Mouse (Mus musculus) brown adipose tissue, adult 24 weeks (tissue): Measurements from ENCODE around the gene Galnt5. TPM values are rescaled to one million over a fixed set of nuclear protein-coding genes. Genes with fewer than 3 reads are reported as not detected.

Source experiments
- H3K27ac ChIP-seq: fragments of 200-500 bp; replicated peaks from 2 replicates; pipeline ENCODE4 v1.5.1; 2012; ENCODE audit warnings: low read depth, mild to moderate bottlenecking, low read length
- H3K4me1 ChIP-seq: fragments of 200-500 bp; 2 replicates; pipeline ENCODE4 v1.6.1; 2012; ENCODE audit warnings: low read length, mixed read lengths; ENCODE audit not compliant: control insufficient read depth, insufficient read depth, insufficient read length
- H3K4me3 ChIP-seq: fragments of 200-500 bp; 2 replicates; pipeline ENCODE4 v1.5.1; 2012; ENCODE audit warnings: low read depth, mild to moderate bottlenecking, low read length, moderate library complexity; ENCODE audit not compliant: insufficient read depth
- polyA plus RNA-seq: library from polyadenylated mRNA; stranded (reverse); fragments of >200 nt; gene quantifications from 2 replicates; pipeline ENCODE4 v1.2.4, GENCODE M21; 2012; ENCODE audit not compliant: missing spikeins, insufficient read depth, insufficient read length

Galnt5 gene
- polyA plus RNA-seq = not detected in 2 replicates

DNA sequence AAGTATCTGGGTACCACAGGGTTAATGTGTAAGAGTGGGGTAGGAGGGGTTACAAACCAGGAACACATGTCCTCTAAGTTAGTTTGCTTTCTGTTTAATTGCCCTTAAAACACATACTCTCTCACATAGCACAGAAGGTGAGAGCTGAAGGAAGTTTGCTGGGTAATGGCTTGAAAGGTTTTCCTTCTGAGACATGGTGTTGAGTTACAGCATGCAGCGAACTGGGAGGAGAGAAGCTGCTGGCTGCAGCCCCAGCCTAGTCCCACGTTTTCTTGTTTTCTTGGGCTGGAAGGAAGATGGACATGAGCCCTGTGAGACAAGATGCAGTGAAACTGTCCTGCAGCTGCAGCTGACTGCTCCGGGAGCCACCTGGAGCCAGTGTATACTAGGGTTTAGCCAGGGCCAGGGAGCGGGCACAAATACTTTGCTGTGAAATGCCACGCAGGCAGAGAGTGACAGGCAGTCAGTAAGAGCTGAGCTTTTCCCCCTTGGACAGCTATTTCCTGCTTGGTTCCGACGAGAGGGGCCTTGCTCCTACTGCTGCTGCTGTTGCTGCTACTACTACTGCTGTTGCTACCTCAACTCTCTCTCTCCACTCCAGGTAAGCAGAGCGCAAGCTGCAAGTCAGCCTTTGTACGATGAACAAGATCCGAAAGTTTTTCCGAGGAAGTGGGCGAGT lies at the start of gene Galnt5:
Gene Galnt5, plus strand, starts transcription at position 133 of the 679 bp plus-strand sequence.
- H3K4me3 ChIP-seq = peak within 1 kb of the TSS; percentile 29
- H3K27ac ChIP-seq = no peak within 1 kb of the TSS
- no peaks in the 10 kb centered on the region for H3K4me1 ChIP-seq

DNA sequence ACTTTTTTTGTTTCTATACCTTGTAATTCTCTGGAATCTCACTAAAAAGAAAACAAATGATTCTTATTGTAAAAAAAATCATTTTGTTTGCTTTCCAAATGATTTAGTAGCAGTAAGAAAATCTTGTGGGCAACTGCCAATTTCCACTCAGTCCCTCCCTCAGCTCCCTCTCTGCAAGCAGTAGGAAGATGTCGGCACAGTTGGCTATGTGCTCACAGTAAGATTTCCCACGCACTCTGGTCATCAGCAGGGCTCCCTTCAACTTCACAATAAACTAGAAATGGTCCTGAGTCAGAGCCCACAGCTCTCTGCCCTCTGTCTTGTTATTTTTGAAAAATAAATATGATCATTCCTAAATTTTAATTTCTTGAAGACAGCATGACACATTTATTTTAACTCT lies 46.1 kb upstream of the Galnt5 start:
- Histone ChIP-seq H3K4me1 (no peaks in the 10 kb centered on the region), H3K4me3 (no peak overlapping the region), H3K27ac (no peak overlapping the region)

DNA sequence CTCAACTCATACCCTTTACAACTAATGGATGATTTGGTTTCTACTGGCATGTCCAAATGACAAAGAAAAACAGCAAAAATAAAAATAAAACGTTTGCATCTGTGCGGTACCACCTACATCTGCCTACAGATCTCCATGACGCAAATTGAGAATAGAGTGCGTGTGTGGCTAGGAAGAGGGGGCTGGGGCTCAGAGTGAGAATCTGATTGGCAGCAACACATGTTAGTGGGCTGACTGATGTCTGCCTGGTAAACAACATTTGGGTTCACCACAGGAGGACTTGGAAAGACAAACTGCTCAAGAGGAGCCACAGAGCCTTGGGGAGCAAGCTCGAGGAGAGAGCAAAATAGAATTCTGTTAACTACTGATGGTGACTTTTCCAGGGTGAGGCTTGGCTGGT lies 36.9 kb upstream of the Galnt5 start:
- no peak overlapping the region for H3K4me3 ChIP-seq
- no peaks in the 10 kb centered on the region for H3K4me1 ChIP-seq
- H3K27ac ChIP-seq = no peak overlapping the region

DNA sequence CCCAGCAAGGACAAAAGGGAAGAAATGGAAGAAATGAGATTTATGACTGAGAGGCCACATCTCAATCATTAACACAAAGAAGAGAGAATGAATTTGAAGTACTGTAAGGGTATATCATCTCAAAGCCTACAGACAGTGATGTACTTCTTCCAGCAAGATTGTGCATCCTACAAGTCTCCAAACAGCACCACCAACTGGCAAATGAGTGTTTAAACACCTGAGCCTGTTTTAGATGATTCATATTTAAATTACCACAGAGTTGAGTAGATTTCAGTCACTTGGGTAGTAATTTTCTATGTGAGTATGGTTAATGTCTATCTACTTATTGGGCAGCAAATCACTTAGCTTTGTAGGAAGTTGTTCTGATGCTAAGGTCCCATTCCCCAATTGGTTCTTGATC lies 15.4 kb upstream of the Galnt5 start:
- no peak overlapping the region for H3K4me3 ChIP-seq
- H3K4me1 ChIP-seq = no peaks in the 10 kb centered on the region
- no peak overlapping the region for H3K27ac ChIP-seq

DNA sequence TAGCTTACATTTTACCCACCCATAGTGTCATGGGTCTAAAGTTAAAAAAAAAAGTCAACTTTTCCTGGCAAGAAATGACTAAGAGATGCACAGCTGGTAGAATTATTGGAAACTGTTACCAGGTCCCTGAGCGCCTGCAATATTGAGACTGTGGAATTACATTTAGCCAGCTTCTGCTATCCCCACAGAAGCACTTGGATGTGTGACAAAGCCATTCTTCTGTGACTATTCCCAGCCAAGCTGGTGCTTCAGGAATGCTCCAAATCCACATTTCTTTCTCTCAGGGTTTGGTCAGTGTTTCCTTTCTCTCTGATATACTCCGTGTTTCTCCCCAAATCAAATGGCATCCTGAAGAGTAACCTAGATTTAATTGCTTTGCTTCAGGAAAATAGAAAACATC lies 6.6 kb upstream of the Galnt5 start:
- Histone ChIP-seq H3K27ac (no peak overlapping the region), H3K4me1 (no peaks in the 10 kb centered on the region), H3K4me3 (no peak overlapping the region)

DNA sequence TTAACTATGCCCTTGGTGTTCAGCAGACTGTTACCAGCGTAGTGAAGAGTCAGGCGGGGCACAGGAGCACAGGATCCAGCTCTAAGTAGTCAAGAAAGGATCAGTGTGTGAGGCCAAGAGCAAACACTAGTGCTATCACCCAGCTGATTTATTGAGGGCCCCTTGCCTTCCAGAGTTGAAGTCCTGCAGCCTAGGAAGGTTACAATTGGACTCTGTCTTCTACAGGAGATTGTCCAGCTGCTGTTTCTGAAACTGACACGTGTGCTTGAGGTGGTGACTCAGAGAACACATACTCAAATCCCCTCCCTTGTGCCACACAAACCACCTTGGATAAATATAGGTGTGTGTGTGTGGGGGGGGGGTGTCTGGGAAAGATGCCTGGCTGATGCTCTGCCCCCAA lies 3.8 kb downstream of the Galnt5 start:
- Histone ChIP-seq H3K27ac (no peak overlapping the region), H3K4me3 (no peak overlapping the region), H3K4me1 (no peaks in the 10 kb centered on the region)

DNA sequence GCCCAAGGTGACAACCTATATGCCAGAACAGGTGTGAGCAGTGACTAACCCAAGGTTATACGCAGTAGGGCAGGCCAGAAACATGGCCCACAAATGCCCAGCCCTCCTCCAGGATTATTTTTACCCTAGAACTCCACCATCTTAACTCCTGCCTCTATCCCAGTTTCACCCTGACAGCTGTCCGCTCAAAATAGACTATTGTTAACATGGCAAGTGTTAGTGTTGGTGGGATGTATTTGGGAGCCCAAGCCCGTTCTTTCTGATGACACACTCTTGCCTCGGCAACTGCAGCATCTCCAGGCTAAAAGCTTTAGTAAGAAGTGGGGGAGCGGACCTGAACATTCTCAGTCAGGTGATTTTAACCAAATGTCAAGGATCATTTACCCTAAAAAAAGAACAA lies 9.4 kb downstream of the Galnt5 start:
- H3K4me1 ChIP-seq = no peaks in the 10 kb centered on the region
- no peak overlapping the region for H3K27ac ChIP-seq
- no peak overlapping the region for H3K4me3 ChIP-seq

DNA sequence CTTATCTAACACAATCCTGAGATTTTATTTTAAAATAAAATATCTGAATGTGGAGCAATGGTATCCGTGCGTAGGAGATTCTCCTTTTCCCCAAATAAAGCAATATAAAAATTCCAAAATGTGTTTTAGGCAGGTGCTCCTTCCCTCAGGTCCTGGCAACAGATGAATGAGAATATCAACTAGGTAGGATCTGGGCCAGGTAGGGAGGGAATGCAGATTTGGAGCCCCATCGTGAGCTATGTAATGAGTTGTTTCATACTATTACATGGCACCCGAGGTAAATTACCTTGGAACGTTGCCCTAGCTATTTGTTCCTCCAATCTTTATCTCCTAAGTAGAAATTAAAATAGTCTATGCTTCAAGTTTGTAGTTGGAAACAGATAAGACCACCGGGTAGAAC lies 25.9 kb downstream of the Galnt5 start:
- Histone ChIP-seq H3K4me1 (no peaks in the 10 kb centered on the region), H3K4me3 (no peak overlapping the region), H3K27ac (no peak overlapping the region)

DNA sequence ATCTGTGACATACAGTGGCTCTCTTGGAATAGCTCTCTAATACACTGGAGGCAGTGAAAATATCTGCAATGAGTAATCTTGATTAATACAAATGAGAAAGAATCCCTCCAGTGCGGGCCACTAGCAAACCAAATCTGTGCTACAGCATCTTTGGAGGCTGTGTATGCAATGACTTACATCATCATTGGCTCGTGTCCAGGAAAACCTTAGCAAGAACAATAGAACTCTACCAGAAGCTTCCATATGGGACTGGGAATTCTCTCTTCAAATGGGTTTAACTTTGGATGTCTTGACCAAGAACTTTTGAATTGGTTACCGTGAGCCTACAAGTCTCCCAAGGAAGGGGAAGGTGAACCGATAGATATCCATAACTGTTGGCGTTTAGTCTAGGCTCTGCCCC lies 29.1 kb downstream of the Galnt5 start:
- Histone ChIP-seq H3K4me3 (no peak overlapping the region), H3K4me1 (no peaks in the 10 kb centered on the region), H3K27ac (no peak overlapping the region)

DNA sequence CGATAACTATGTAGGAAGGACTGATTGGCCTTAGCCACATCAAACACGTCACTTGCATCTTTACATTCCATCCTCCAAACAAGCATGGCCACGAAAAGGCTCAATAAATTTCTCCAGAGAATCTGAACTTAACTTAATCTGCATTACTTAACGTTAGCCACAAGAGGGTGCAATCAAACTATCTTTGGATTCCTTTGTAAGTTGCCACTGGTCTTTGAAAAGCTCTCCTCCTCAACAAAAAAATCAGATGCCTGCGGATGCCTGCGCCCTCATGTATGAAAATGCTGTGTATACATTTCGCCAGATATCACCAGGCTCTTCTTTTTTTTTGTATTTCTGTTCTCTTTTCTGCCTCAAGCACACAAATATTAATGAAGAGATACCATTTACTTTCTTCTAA lies 31.7 kb downstream of the Galnt5 start:
- Histone ChIP-seq H3K4me3 (no peak overlapping the region), H3K4me1 (no peaks in the 10 kb centered on the region), H3K27ac (no peak overlapping the region)

DNA sequence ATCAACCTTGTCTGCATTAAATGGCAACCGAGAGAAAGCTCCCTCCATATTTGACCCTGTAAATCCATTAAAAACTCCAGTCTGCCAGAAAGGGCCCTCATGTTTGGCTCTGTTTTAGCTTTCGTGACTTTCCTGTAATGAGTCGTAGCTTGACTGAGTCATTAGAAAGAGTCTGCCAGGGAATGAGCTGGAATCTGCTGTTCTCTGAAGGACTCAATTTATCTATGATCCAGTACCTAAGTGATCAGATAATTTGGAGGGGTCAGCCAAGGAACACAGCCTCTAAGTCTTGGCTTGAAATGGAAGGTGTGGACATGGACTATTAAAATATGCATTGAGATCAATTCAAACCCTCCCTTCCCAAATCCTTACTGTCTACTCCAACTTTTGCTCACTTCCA lies 33.7 kb downstream of the Galnt5 start:
- Histone ChIP-seq H3K4me3 (no peak overlapping the region), H3K27ac (no peak overlapping the region), H3K4me1 (no peaks in the 10 kb centered on the region)

DNA sequence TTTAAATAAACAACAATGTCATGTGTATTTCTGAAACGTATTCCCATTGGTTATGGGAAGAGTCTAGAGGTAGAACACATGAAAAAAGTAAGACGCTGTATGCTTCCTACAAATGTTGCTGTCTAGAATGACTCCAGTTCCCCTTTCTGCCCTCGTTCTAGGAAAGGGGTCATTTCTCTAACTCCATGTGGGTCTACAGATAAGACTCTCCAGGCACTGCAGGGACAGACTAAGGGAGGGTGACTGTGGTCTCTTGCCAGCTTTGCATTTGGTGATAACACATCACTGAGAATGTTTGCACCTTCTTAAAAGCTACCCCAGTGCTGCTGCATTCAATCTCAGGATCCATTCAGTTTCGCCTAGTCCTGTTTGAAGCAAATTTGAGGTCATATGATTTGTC lies 38.0 kb downstream of the Galnt5 start:
- Histone ChIP-seq H3K4me3 (no peak overlapping the region), H3K4me1 (no peaks in the 10 kb centered on the region)

DNA sequence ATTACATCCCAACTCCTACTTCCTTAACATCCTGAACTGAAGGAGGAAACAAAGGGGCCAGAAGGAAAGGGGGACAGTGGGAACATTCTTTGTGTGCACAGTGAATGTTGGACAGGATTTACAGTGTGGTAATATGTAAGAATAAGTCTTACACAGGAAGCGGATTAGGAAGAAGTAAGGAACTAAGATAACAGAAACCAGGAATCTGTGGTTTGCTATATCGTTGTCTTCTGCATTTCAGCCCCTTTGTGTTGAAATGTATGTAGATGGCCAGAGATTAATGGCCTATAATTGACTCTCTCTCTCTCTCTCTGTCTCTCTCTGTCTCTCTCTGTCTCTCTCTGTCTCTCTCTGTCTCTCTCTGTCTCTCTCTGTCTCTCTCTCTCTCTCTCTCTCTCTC lies 39.2 kb downstream of the Galnt5 start:
- no peak overlapping the region for H3K27ac ChIP-seq

More for the DNA sequence above, 38.0 kb downstream of the Galnt5 start:
- H3K27ac ChIP-seq = no peak overlapping the region

DNA sequence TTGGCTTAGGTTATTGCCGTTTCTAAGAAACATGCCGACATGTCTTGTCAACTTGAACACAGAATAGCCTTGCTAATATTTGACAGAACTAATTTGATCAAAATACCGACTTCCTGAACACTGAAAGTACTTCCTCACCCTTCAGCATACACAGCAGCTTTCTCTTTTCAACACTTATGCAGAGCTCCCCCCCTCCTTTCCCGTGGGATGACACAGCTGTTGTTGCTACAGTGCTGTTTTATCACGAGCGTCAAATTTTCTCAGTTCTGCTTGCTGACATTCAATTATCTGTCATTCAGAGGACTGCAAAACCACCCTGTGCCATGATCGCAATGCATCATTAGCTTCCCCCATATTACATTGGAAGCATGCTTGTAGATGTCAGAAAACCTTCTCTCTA lies 44.2 kb downstream of the Galnt5 start:
- no peaks in the 10 kb centered on the region for H3K4me1 ChIP-seq
- H3K4me3 ChIP-seq = no peak overlapping the region
- H3K27ac ChIP-seq = no peak overlapping the region

More for the DNA sequence above, 39.2 kb downstream of the Galnt5 start:
- no peaks in the 10 kb centered on the region for H3K4me1 ChIP-seq
- H3K4me3 ChIP-seq = no peak overlapping the region

DNA sequence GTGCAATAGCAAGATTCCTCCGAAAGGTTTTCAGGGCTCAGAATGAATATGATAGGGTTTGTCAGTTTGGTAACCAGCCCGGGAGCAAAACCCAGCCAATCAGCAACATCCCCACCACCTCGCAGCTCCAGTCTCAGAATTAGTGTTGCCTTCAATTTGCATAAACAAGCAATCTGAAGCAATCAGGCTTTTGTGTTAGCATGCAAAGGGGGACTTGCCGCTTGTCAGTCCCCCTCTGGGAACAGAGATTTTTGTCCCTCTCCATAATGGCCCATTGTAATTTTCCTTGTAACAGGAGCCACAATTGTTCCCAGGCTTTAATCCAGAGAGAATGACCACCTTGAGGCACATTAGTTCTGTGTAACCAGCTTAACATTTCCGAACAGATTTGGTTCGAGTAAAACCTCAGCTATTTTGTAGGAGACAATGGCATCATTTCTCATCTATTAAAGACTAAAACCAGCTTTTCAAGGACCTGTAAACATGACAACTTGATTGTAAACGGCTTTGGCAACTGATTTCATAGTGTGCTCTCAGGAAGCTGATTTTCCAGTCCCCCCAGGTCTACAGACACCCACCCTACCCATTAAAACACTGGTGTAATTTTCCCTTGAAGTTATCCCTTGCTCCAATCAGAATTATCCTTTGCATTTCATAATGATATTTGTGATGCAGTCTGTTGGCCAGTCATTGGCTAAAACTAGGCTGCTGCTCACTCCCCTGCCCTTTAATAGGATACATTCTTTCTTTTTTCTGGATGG lies 55.3 kb downstream of the Galnt5 start, which contains the start of gene Ermn:
Gene Ermn, minus strand, starts transcription at position 44 of the 761 bp plus-strand sequence.
- Histone ChIP-seq H3K4me1 (no peaks in the 10 kb centered on the region), H3K27ac (no peak within 1 kb of the TSS), H3K4me3 (no peak within 1 kb of the TSS)

DNA sequence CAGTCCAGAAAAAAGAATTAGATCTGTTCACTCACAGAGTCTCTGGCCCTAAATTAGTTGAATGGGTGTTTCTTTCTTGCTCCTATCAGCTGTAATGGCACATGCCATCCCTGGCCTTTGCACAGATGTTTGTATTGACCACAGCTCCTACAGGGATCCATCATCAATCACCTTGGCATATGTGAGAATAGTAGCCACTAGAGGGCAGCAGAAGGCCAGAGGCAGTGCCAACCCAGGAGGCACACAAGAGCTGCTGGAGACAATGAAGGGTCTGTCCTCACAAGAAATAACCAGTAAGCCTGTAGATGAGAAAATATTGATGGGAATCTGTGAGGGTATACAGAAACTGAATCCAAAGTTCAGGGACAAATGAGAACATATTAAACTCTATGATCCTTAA lies 57.7 kb downstream of the Galnt5 start:
- Histone ChIP-seq H3K4me1 (no peaks in the 10 kb centered on the region), H3K27ac (no peak overlapping the region), H3K4me3 (no peak overlapping the region)
